Mouse (Mus musculus): ENCODE measurements around the gene Gm49403. TPM values are rescaled to one million over a fixed set of nuclear protein-coding genes. Genes with fewer than 3 reads are reported as not detected.
"Not testable (repeated sequence)": the region's sequence is repeated elsewhere in the genome, so short reads cannot be mapped to it uniquely, and the experiment has no call there.

Gene Gm49403
- not detected in 2 replicates for polyA plus RNA-seq (2012; rRNA removed)

GRCm38 (mm10) chr19:8883616-8884015 is at the start of gene Gm49403, which contains the start of gene Lbhd1:
TSS of gene Gm49403 (plus strand) at chr19:8883930.
TSS of gene Lbhd1 (plus strand) at chr19:8883732.
- H3K36me3 ChIP-seq (ENCODE audit: control insufficient read depth, insufficient read depth, low read length), result no peaks in the 10 kb centered on the region
- no peak for DNase-seq
- H3K27ac ChIP-seq (ENCODE audit: control insufficient read depth, insufficient read depth, low read length), result no peak within 1 kb of the TSS
- H3K4me3 ChIP-seq (ENCODE audit: control insufficient read depth, insufficient read depth, low read length), result no peak within 1 kb of the TSS
- 78% methylated on average over 3 of the region's 3 CpGs for WGBS
- TF ChIP-seq CTCF (IDR thresholded peaks at IDR 0.05; ENCODE audit: borderline replicate concordance, control insufficient read depth, extremely low read depth, insufficient read depth, low read length, poor library complexity), result no peak
- no peak for TF ChIP-seq POLR2A (IDR thresholded peaks at IDR 0.05; ENCODE audit: control insufficient read depth, extremely low read depth, insufficient read depth, low read length, poor library complexity)
- H3K27me3 ChIP-seq (ENCODE audit: control insufficient read depth, insufficient read depth, low read length), result no peaks in the 10 kb centered on the region
- H3K4me1 ChIP-seq (replicated peaks; ENCODE audit: control insufficient read depth, insufficient read depth, low read length), result peaks cover 10% of the 10 kb centered on the region

GRCm38 (mm10) chr19:8836327-8836726 is 47.4 kb upstream of the Gm49403 start:
- H3K4me3 ChIP-seq (ENCODE audit: control insufficient read depth, insufficient read depth, low read length); H3K27ac ChIP-seq (ENCODE audit: control insufficient read depth, insufficient read depth, low read length); H3K27me3 ChIP-seq (ENCODE audit: control insufficient read depth, insufficient read depth, low read length); DNase-seq: not testable (repeated sequence)
- WGBS, result 97% methylated on average over 10 of the region's 10 CpGs
- Histone ChIP-seq H3K4me1 (replicated peaks; ENCODE audit: control insufficient read depth, insufficient read depth, low read length) (peaks cover 32% of the 10 kb centered on the region), H3K36me3 (ENCODE audit: control insufficient read depth, insufficient read depth, low read length) (peaks cover 33% of the 10 kb centered on the region)

- TF ChIP-seq CTCF (IDR thresholded peaks at IDR 0.05; ENCODE audit: borderline replicate concordance, control insufficient read depth, extremely low read depth, insufficient read depth, low read length, poor library complexity) (peak; percentile 90), POLR2A (IDR thresholded peaks at IDR 0.05; ENCODE audit: control insufficient read depth, extremely low read depth, insufficient read depth, low read length, poor library complexity) (no peak)
- DNase-seq, result peak; percentile 83
- peak within 1 kb of the TSS; percentile 86 for H3K4me3 ChIP-seq (ENCODE audit: control insufficient read depth, insufficient read depth, low read length)
- 4% methylated on average over 38 of the region's 38 CpGs for WGBS
- peaks cover 23% of the 10 kb centered on the region for H3K36me3 ChIP-seq (ENCODE audit: control insufficient read depth, insufficient read depth, low read length)
- no peaks in the 10 kb centered on the region for H3K27me3 ChIP-seq (ENCODE audit: control insufficient read depth, insufficient read depth, low read length)
- peaks cover 33% of the 10 kb centered on the region for H3K4me1 ChIP-seq (replicated peaks; ENCODE audit: control insufficient read depth, insufficient read depth, low read length)
- H3K27ac ChIP-seq (ENCODE audit: control insufficient read depth, insufficient read depth, low read length), result peak within 1 kb of the TSS; percentile 60
Measured at GRCm38 (mm10) chr19:8837251-8837791, 46.4 kb upstream of the Gm49403 start, which contains the start of gene Bscl2. TSS of gene Bscl2 (plus strand) at chr19:8837467.

- Histone ChIP-seq H3K27me3 (ENCODE audit: control insufficient read depth, insufficient read depth, low read length) (no peaks in the 10 kb centered on the region), H3K4me1 (replicated peaks; ENCODE audit: control insufficient read depth, insufficient read depth, low read length) (peaks cover 33% of the 10 kb centered on the region), H3K36me3 (ENCODE audit: control insufficient read depth, insufficient read depth, low read length) (peaks cover 16% of the 10 kb centered on the region), H3K4me3 (ENCODE audit: control insufficient read depth, insufficient read depth, low read length) (peak overlapping the region; percentile 86), H3K27ac (ENCODE audit: control insufficient read depth, insufficient read depth, low read length) (no peak overlapping the region)
- WGBS, result 32% methylated on average over 15 of the region's 15 CpGs
- no peak for TF ChIP-seq CTCF (IDR thresholded peaks at IDR 0.05; ENCODE audit: borderline replicate concordance, control insufficient read depth, extremely low read depth, insufficient read depth, low read length, poor library complexity)
- DNase-seq, result no peak
Measured at GRCm38 (mm10) chr19:8838041-8838730, 45.5 kb upstream of the Gm49403 start.

GRCm38 (mm10) chr19:8839103-8839907 is 44.4 kb upstream of the Gm49403 start, which contains the start of gene Gng3:
TSS of gene Gng3 (minus strand) at chr19:8839194.
- no peak within 1 kb of the TSS for H3K27ac ChIP-seq (ENCODE audit: control insufficient read depth, insufficient read depth, low read length)
- peaks cover 33% of the 10 kb centered on the region for H3K4me1 ChIP-seq (replicated peaks; ENCODE audit: control insufficient read depth, insufficient read depth, low read length)
- H3K36me3 ChIP-seq (ENCODE audit: control insufficient read depth, insufficient read depth, low read length), result peaks cover 5% of the 10 kb centered on the region
- 64% methylated on average over 11 of the region's 11 CpGs for WGBS
- no peak for DNase-seq
- no peaks in the 10 kb centered on the region for H3K27me3 ChIP-seq (ENCODE audit: control insufficient read depth, insufficient read depth, low read length)
- H3K4me3 ChIP-seq (ENCODE audit: control insufficient read depth, insufficient read depth, low read length), result peak within 1 kb of the TSS; percentile 86
- TF ChIP-seq CTCF (IDR thresholded peaks at IDR 0.05; ENCODE audit: borderline replicate concordance, control insufficient read depth, extremely low read depth, insufficient read depth, low read length, poor library complexity) (no peak), POLR2A (IDR thresholded peaks at IDR 0.05; ENCODE audit: control insufficient read depth, extremely low read depth, insufficient read depth, low read length, poor library complexity) (no peak)

GRCm38 (mm10) chr19:8839908-8840791 is 43.6 kb upstream of the Gm49403 start:
- no peak overlapping the region for H3K27ac ChIP-seq (ENCODE audit: control insufficient read depth, insufficient read depth, low read length)
- TF ChIP-seq CTCF (IDR thresholded peaks at IDR 0.05; ENCODE audit: borderline replicate concordance, control insufficient read depth, extremely low read depth, insufficient read depth, low read length, poor library complexity), result no peak
- no peak for TF ChIP-seq POLR2A (IDR thresholded peaks at IDR 0.05; ENCODE audit: control insufficient read depth, extremely low read depth, insufficient read depth, low read length, poor library complexity)
- peak overlapping the region; percentile 69 for H3K4me3 ChIP-seq (ENCODE audit: control insufficient read depth, insufficient read depth, low read length)
- no peaks in the 10 kb centered on the region for H3K36me3 ChIP-seq (ENCODE audit: control insufficient read depth, insufficient read depth, low read length)
- WGBS, result 31% methylated on average over 29 of the region's 29 CpGs
- peaks cover 33% of the 10 kb centered on the region for H3K4me1 ChIP-seq (replicated peaks; ENCODE audit: control insufficient read depth, insufficient read depth, low read length)
- no peaks in the 10 kb centered on the region for H3K27me3 ChIP-seq (ENCODE audit: control insufficient read depth, insufficient read depth, low read length)
- peak; percentile 63 for DNase-seq

All from thymus, adult 2 months (tissue).